Mouse (Mus musculus) neural tube, embryonic 12.5 days (tissue): ENCODE measurements around the gene Cav3. TPM values are rescaled to one million over a fixed set of nuclear protein-coding genes. Genes with fewer than 3 reads are reported as not detected.

Experiments
- ATAC-seq: fragments of 200-750 bp; cut with Nextera tagmentation; 2 replicates; pipeline ENCODE4 v1.8.0; 2017; ENCODE audit warnings: low read depth, mild to moderate bottlenecking, moderate TSS enrichment, moderate library complexity; ENCODE audit not compliant: low FRiP score
- H3K27ac ChIP-seq: fragments of 300-500 bp; sonication (generic); 2 replicates; pipeline ENCODE4 v1.5.1; 2016
- H3K27me3 ChIP-seq: fragments of 300-500 bp; sonication (generic); replicated peaks from 2 replicates; pipeline ENCODE4 v1.6.1; 2016; ENCODE audit warnings: mild to moderate bottlenecking
- H3K36me3 ChIP-seq: fragments of 300-500 bp; sonication (generic); 2 replicates; pipeline ENCODE4 v1.6.1; 2016; ENCODE audit warnings: mild to moderate bottlenecking
- H3K4me1 ChIP-seq: fragments of 300-500 bp; sonication (generic); 2 replicates; pipeline ENCODE4 v1.6.1; 2016
- H3K4me2 ChIP-seq: fragments of 300-500 bp; sonication (generic); replicated peaks from 2 replicates; pipeline ENCODE4 v1.6.1; 2016; ENCODE audit warnings: mild to moderate bottlenecking
- H3K4me3 ChIP-seq: fragments of 300-500 bp; sonication (generic); 2 replicates; pipeline ENCODE4 v1.5.1; 2016
- H3K9ac ChIP-seq: fragments of 300-500 bp; sonication (generic); 2 replicates; pipeline ENCODE4 v1.6.1; 2016; ENCODE audit warnings: mild to moderate bottlenecking
- H3K9me3 ChIP-seq: fragments of 300-500 bp; sonication (generic); 2 replicates; pipeline ENCODE4 v1.6.1; 2016; ENCODE audit warnings: mild to moderate bottlenecking
- WGBS: fragments of 180-500 bp; shearing (Covaris S2); methylation state at CpG from one replicate; pipeline ENCODE4 v1.1.7; 2016; 5-methylcytosine and 5-hydroxymethylcytosine counted together
- polyA plus RNA-seq: library from polyadenylated mRNA; unstranded; fragments of >200 nt; fragmentation: Nextera tagmentation; extraction: Ambion mirVana; gene quantifications from 2 replicates; pipeline ENCODE4 v1.2.1, GENCODE M21; 2016

The Cav3 gene
- polyA plus RNA-seq = 1.0 TPM in 2 replicates

- ATAC-seq = no peak
- no peak within 1 kb of the TSS for H3K4me3 ChIP-seq
- no peaks in the 10 kb centered on the region for H3K27me3 ChIP-seq
- no peak within 1 kb of the TSS for H3K4me2 ChIP-seq
- no peaks in the 10 kb centered on the region for H3K4me1 ChIP-seq
- H3K9me3 ChIP-seq = no peaks in the 10 kb centered on the region
- WGBS = 88% methylated on average over 12 of the region's 12 CpGs
- H3K36me3 ChIP-seq = no peaks in the 10 kb centered on the region
- H3K9ac ChIP-seq = no peak within 1 kb of the TSS
- H3K27ac ChIP-seq = no peak within 1 kb of the TSS
Observed at GRCm38 (mm10) chr6:112459341-112459749, at the start of gene Cav3. TSS of gene Cav3 (plus strand) at chr6:112459505.

DNA sequence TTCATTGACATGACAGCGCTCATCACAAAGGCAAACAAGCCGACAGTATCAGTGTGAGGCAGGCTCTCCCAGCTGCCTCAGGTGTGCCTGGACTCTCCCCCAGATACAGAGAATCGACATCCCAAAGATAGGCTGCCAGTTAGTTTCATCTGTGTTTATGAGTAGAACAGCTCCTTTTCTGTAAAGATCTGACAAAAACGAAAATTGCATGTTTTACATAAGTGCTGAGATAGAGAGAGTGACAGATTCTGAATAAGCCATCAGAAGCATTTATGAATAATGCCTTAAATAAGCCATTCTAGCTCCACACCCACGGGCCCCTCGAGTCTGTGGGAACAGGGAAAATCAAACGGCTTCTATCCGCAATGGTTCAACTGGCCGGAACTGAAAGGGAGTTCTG lies 40.0 kb upstream of the Cav3 start:
- no peaks in the 10 kb centered on the region for H3K27me3 ChIP-seq
- no peak for ATAC-seq
- H3K9me3 ChIP-seq = 0 out of 2 replicates have a peak, but pooled peaks cover 6% of the 10 kb centered on the region
- H3K4me3 ChIP-seq = no peak overlapping the region
- H3K4me1 ChIP-seq = no peaks in the 10 kb centered on the region
- WGBS = 90% methylated on average over 9 of the region's 9 CpGs
- no peak overlapping the region for H3K27ac ChIP-seq
- no peak overlapping the region for H3K4me2 ChIP-seq
- H3K36me3 ChIP-seq = no peaks in the 10 kb centered on the region
- H3K9ac ChIP-seq = no peak overlapping the region

- 0 out of 2 replicates have a peak, but pooled peaks cover 6% of the 10 kb centered on the region for H3K9me3 ChIP-seq
- H3K27me3 ChIP-seq = no peaks in the 10 kb centered on the region
- no peak for ATAC-seq
- 97% methylated on average over 1 of the region's 1 CpGs for WGBS
- no peaks in the 10 kb centered on the region for H3K36me3 ChIP-seq
- H3K4me2 ChIP-seq = no peak overlapping the region
- no peak overlapping the region for H3K27ac ChIP-seq
- H3K4me3 ChIP-seq = no peak overlapping the region
- H3K9ac ChIP-seq = no peak overlapping the region
- no peaks in the 10 kb centered on the region for H3K4me1 ChIP-seq
Observed at GRCm38 (mm10) chr6:112420883-112421282, 38.4 kb upstream of the Cav3 start.

- Histone ChIP-seq H3K9me3 (0 out of 2 replicates have a peak, but pooled peaks cover 6% of the 10 kb centered on the region), H3K27ac (no peak overlapping the region), H3K27me3 (no peaks in the 10 kb centered on the region), H3K4me1 (no peaks in the 10 kb centered on the region), H3K9ac (no peak overlapping the region), H3K4me3 (no peak overlapping the region), H3K36me3 (no peaks in the 10 kb centered on the region), H3K4me2 (no peak overlapping the region)
- WGBS = 91% methylated on average over 8 of the region's 8 CpGs
- ATAC-seq = no peak
Observed at GRCm38 (mm10) chr6:112423746-112424501, 35.4 kb upstream of the Cav3 start.

GRCm38 (mm10) chr6:112426018-112426732 lies 33.1 kb upstream of the Cav3 start:
- WGBS = 77% methylated on average over 6 of the region's 6 CpGs
- no peak overlapping the region for H3K27ac ChIP-seq
- H3K27me3 ChIP-seq = no peaks in the 10 kb centered on the region
- H3K4me1 ChIP-seq = no peaks in the 10 kb centered on the region
- no peak for ATAC-seq
- no peak overlapping the region for H3K4me3 ChIP-seq
- H3K4me2 ChIP-seq = no peak overlapping the region
- 0 out of 2 replicates have a peak, but pooled peaks cover 6% of the 10 kb centered on the region for H3K9me3 ChIP-seq
- no peaks in the 10 kb centered on the region for H3K36me3 ChIP-seq
- no peak overlapping the region for H3K9ac ChIP-seq

GRCm38 (mm10) chr6:112445675-112446074 lies 13.6 kb upstream of the Cav3 start:
- H3K4me1 ChIP-seq = no peaks in the 10 kb centered on the region
- no peaks in the 10 kb centered on the region for H3K9me3 ChIP-seq
- H3K9ac ChIP-seq = no peak overlapping the region
- H3K36me3 ChIP-seq = no peaks in the 10 kb centered on the region
- ATAC-seq = no peak
- WGBS = 88% methylated on average over 3 of the region's 3 CpGs
- H3K27me3 ChIP-seq = no peaks in the 10 kb centered on the region
- no peak overlapping the region for H3K27ac ChIP-seq
- no peak overlapping the region for H3K4me2 ChIP-seq
- no peak overlapping the region for H3K4me3 ChIP-seq

DNA sequence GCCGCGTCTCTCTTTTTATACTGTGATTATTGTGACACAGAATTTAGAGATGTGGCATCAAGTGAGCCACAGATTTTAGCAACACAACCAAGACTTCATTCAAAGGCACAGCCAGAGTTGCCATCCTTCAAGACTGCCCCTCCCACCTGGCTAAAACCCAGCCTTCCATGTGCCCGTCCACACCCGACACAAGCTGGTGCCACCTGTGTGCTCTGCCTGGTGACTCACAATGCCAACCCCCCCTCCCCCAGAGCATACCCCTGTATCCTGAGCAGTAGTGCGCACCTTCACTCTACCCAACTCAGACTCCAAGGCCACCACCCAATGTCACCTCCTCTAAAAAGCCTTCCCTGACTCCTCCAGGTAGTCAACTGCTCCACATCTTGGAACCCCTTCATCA lies 2.2 kb downstream of the Cav3 start:
- no peaks in the 10 kb centered on the region for H3K9me3 ChIP-seq
- no peaks in the 10 kb centered on the region for H3K27me3 ChIP-seq
- 98% methylated on average over 5 of the region's 5 CpGs for WGBS
- ATAC-seq = no peak
- no peak overlapping the region for H3K4me2 ChIP-seq
- H3K27ac ChIP-seq = no peak overlapping the region
- H3K9ac ChIP-seq = no peak overlapping the region
- no peaks in the 10 kb centered on the region for H3K36me3 ChIP-seq
- H3K4me3 ChIP-seq = no peak overlapping the region
- no peaks in the 10 kb centered on the region for H3K4me1 ChIP-seq

- Histone ChIP-seq H3K27me3 (no peaks in the 10 kb centered on the region), H3K27ac (no peak overlapping the region), H3K36me3 (no peaks in the 10 kb centered on the region), H3K4me3 (no peak overlapping the region), H3K4me2 (no peak overlapping the region), H3K9ac (no peak overlapping the region), H3K9me3 (no peaks in the 10 kb centered on the region), H3K4me1 (no peaks in the 10 kb centered on the region)
- WGBS = 88% methylated on average over 6 of the region's 6 CpGs
- ATAC-seq = no peak
Observed at GRCm38 (mm10) chr6:112463331-112463730, 4.0 kb downstream of the Cav3 start.

GRCm38 (mm10) chr6:112465441-112465840 lies 6.1 kb downstream of the Cav3 start:
- H3K4me1 ChIP-seq = no peaks in the 10 kb centered on the region
- H3K4me3 ChIP-seq = no peak overlapping the region
- 0 out of 2 replicates have a peak, but pooled peaks cover 4% of the 10 kb centered on the region for H3K9me3 ChIP-seq
- no peak overlapping the region for H3K27ac ChIP-seq
- no peak overlapping the region for H3K4me2 ChIP-seq
- no peak for ATAC-seq
- no peak overlapping the region for H3K9ac ChIP-seq
- no peaks in the 10 kb centered on the region for H3K36me3 ChIP-seq
- H3K27me3 ChIP-seq = no peaks in the 10 kb centered on the region
- WGBS = 87% methylated on average over 3 of the region's 3 CpGs

GRCm38 (mm10) chr6:112466001-112466400 lies 6.7 kb downstream of the Cav3 start:
- no peak for ATAC-seq
- 0 out of 2 replicates have a peak, but pooled peaks cover 4% of the 10 kb centered on the region for H3K9me3 ChIP-seq
- H3K4me2 ChIP-seq = no peak overlapping the region
- H3K36me3 ChIP-seq = no peaks in the 10 kb centered on the region
- no peak overlapping the region for H3K9ac ChIP-seq
- no peak overlapping the region for H3K4me3 ChIP-seq
- H3K4me1 ChIP-seq = no peaks in the 10 kb centered on the region
- no peak overlapping the region for H3K27ac ChIP-seq
- H3K27me3 ChIP-seq = no peaks in the 10 kb centered on the region

GRCm38 (mm10) chr6:112471644-112472043 lies 12.3 kb downstream of the Cav3 start:
- H3K27ac ChIP-seq = no peak overlapping the region
- ATAC-seq = no peak
- H3K4me2 ChIP-seq = no peak overlapping the region
- 89% methylated on average over 4 of the region's 4 CpGs for WGBS
- H3K9me3 ChIP-seq = 0 out of 2 replicates have a peak, but pooled peaks cover 4% of the 10 kb centered on the region
- H3K4me1 ChIP-seq = no peaks in the 10 kb centered on the region
- no peaks in the 10 kb centered on the region for H3K36me3 ChIP-seq
- no peak overlapping the region for H3K9ac ChIP-seq
- H3K27me3 ChIP-seq = no peaks in the 10 kb centered on the region
- H3K4me3 ChIP-seq = no peak overlapping the region

DNA sequence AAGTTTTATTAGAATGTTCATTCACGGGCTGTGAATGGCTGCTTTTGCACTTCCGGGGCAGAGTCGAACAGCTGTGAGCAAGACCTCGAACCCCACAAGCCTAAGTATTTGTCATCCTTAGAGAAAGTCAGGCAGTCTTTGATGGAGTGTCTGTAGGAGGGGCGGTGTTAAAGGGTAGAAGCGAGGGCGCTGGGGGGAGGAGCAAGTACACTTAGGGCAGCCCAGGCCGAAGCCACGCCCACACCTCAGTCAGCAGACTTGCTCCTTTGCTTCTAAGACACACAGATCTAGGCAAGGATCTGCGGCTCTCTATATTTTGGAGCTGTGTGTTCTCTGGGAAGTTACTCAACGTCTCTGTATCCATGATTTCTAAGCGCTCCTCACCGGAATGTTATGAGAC lies 20.6 kb downstream of the Cav3 start:
- no peak overlapping the region for H3K4me2 ChIP-seq
- no peak overlapping the region for H3K9ac ChIP-seq
- no peak overlapping the region for H3K27ac ChIP-seq
- H3K36me3 ChIP-seq = no peaks in the 10 kb centered on the region
- 52% methylated on average over 13 of the region's 13 CpGs for WGBS
- no peaks in the 10 kb centered on the region for H3K4me1 ChIP-seq
- 0 out of 2 replicates have a peak, but pooled peaks cover 3% of the 10 kb centered on the region for H3K27me3 ChIP-seq
- no peaks in the 10 kb centered on the region for H3K9me3 ChIP-seq
- no peak for ATAC-seq
- H3K4me3 ChIP-seq = no peak overlapping the region
